Mouse (Mus musculus): Measurements from ENCODE around the gene St3gal3.

DNA sequence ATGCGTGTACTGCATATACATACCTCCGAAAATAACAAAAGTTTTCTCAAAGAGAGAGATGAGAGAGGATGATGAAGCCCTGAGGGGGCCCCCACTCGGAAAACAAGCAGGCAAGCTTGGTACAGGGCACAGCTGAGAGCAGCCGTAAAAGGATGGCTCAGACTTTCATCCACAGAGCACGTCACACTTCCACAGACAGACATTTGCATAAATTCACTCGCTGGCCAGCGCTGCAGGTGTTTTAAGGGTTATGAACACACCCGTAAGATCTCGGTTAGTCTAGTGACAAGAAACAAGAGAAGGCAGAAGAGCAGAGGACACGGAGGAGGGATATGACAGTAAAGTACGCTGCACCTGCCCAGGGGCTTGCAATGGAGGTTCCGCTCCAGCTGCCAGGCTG lies 37.7 kb upstream of the St3gal3 start:
- no peak for TF ChIP-seq CTCF (IDR thresholded peaks at IDR 0.05; ENCODE audit: low read depth, low read length)
- no peak for TF ChIP-seq GATA2 (IDR thresholded peaks at IDR 0.05; ENCODE audit: borderline replicate concordance, low read depth, low read length)
- no peak for TF ChIP-seq GATA1 (IDR thresholded peaks at IDR 0.05; ENCODE audit: borderline replicate concordance, low read length)

Data from G1E (cell line).